Mouse (Mus musculus): ENCODE data around the gene Tbc1d19. TPM values are rescaled to one million over a fixed set of nuclear protein-coding genes. Genes with fewer than 3 reads are reported as not detected.

Tbc1d19 gene
- 52.9 and 57.0 TPM in 2 replicates for polyA plus RNA-seq (2016; fragmentation: Nextera tagmentation; extraction: Ambion mirVana)

- H3K4me3 ChIP-seq: peak within 1 kb of the TSS; percentile 83
- H3K27ac ChIP-seq (replicated peaks): peak within 1 kb of the TSS; percentile 88
- peaks cover 20% of the 10 kb centered on the region for H3K4me1 ChIP-seq
- H3K27me3 ChIP-seq (ENCODE audit: low read depth, poor library complexity, severe bottlenecking): no peaks in the 10 kb centered on the region
- WGBS: 8% methylated on average over 36 of the region's 36 CpGs
- peak; percentile 91 for DNase-seq (ENCODE audit: low spot score)
- H3K9me3 ChIP-seq (replicated peaks): no peaks in the 10 kb centered on the region
- H3K36me3 ChIP-seq: no peaks in the 10 kb centered on the region
These were observed at the start of gene Tbc1d19 for GRCm38 (mm10) chr5:53809115-53809991. TSS of gene Tbc1d19 (plus strand) at chr5:53809606.

- Histone ChIP-seq H3K4me1 (no peaks in the 10 kb centered on the region), H3K27ac (replicated peaks) (no peak overlapping the region), H3K27me3 (ENCODE audit: low read depth, poor library complexity, severe bottlenecking) (no peaks in the 10 kb centered on the region), H3K4me3 (no peak overlapping the region), H3K36me3 (no peaks in the 10 kb centered on the region), H3K9me3 (replicated peaks) (no peaks in the 10 kb centered on the region)
- DNase-seq (ENCODE audit: low spot score): no peak
- 85% methylated on average over 4 of the region's 4 CpGs for WGBS
These were observed 49.5 kb upstream of the Tbc1d19 start for GRCm38 (mm10) chr5:53759912-53760311.

DNA sequence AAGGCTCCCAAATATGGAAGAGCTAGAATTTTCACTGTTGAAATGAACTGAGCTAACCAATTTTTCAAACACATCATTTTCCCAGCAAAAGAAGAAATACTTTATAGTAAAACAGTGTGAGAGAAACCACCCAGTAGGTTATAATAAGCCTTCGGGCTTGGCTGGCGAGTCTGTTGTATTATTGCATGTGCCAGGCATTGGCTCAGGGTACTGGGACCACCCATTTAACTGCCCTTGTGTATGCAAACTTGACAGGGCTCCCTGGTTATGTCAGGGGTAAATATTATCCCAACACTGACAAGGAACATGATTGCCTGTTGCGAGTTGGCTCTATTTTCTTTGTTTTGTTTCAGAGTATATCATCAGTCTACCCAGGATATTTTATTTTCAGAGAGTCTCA lies 48.5 kb upstream of the Tbc1d19 start:
- Histone ChIP-seq H3K9me3 (replicated peaks) (no peaks in the 10 kb centered on the region), H3K36me3 (no peaks in the 10 kb centered on the region), H3K4me1 (no peaks in the 10 kb centered on the region), H3K27ac (replicated peaks) (no peak overlapping the region), H3K27me3 (ENCODE audit: low read depth, poor library complexity, severe bottlenecking) (no peaks in the 10 kb centered on the region), H3K4me3 (no peak overlapping the region)
- WGBS: 96% methylated on average over 3 of the region's 3 CpGs
- no peak for DNase-seq (ENCODE audit: low spot score)

DNA sequence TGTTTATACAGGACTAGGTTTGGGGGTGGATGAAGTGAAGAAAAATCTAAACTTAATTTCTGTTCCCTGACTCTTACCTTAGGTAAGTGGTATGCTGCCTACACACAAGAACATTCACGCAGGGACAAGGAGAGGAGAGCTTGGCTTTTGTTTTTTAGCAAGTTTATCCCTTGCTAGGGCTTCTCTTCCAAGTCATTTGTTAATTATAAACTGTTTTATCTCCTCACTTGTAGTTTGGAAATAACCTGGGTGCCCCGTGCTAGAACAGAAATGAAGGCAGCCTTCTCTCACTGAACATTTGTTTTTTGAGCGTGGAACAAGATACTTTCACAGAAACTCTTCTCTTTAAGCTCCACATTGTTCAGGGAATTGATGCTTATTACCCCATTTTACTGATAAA lies 48.1 kb upstream of the Tbc1d19 start:
- no peaks in the 10 kb centered on the region for H3K27me3 ChIP-seq (ENCODE audit: low read depth, poor library complexity, severe bottlenecking)

GRCm38 (mm10) chr5:53784818-53785520 lies 24.4 kb upstream of the Tbc1d19 start:
- Histone ChIP-seq H3K9me3 (replicated peaks) (no peaks in the 10 kb centered on the region), H3K27me3 (ENCODE audit: low read depth, poor library complexity, severe bottlenecking) (no peaks in the 10 kb centered on the region), H3K27ac (replicated peaks) (no peak overlapping the region), H3K4me1 (no peaks in the 10 kb centered on the region), H3K36me3 (no peaks in the 10 kb centered on the region), H3K4me3 (no peak overlapping the region)
- DNase-seq (ENCODE audit: low spot score): no peak
- WGBS: 76% methylated on average over 12 of the region's 12 CpGs

More for the DNA sequence above, 48.1 kb upstream of the Tbc1d19 start:
- Histone ChIP-seq H3K27ac (replicated peaks) (no peak overlapping the region), H3K36me3 (no peaks in the 10 kb centered on the region), H3K4me1 (no peaks in the 10 kb centered on the region), H3K4me3 (no peak overlapping the region), H3K9me3 (replicated peaks) (no peaks in the 10 kb centered on the region)
- no peak for DNase-seq (ENCODE audit: low spot score)
- WGBS: 90% methylated on average over 3 of the region's 3 CpGs

DNA sequence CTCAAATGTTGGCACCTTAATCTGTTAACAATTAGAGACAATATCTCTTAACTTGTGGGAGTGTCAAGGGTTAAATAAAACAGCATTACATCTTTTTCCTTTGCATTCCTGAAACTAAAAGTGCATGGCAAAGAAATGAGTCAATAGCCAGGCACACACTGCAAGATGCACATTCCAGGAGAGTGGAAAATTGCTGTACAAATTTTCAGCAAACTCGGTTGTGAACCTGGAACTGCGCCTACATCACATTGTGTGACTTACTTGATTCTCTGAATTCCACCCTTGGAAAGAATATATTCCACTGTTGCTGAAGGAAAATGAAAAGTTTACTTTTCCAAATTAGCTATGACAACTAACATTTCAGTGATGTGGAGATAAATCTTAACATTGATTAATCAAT lies 8.0 kb upstream of the Tbc1d19 start:
- Histone ChIP-seq H3K27me3 (ENCODE audit: low read depth, poor library complexity, severe bottlenecking) (no peaks in the 10 kb centered on the region), H3K9me3 (replicated peaks) (no peaks in the 10 kb centered on the region)

DNA sequence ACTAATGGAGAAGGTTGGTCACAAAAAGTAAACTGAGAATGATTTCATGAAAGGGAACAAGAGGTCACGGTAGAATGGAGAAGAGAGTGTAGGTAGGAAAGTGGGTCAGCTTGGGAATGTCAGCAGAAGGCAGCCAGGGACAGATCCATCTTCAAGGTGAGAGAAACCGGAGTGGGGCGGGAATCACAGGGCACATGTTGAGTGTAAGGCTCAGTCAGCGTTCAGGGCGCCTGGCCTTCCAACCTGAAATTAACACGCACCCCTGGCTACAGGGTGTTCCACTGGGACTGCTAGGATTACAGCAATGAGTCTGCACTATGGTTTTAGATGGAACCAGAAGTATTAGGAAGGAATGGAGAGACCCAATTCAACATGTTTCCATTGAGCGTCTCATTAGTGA lies 10.3 kb downstream of the Tbc1d19 start:
- no peaks in the 10 kb centered on the region for H3K36me3 ChIP-seq
- no peaks in the 10 kb centered on the region for H3K4me1 ChIP-seq
- H3K27ac ChIP-seq (replicated peaks): no peak overlapping the region
- H3K27me3 ChIP-seq (ENCODE audit: low read depth, poor library complexity, severe bottlenecking): no peaks in the 10 kb centered on the region
- 96% methylated on average over 7 of the region's 7 CpGs for WGBS
- no peak overlapping the region for H3K4me3 ChIP-seq
- no peaks in the 10 kb centered on the region for H3K9me3 ChIP-seq (replicated peaks)
- DNase-seq (ENCODE audit: low spot score): no peak

More for the DNA sequence above, 8.0 kb upstream of the Tbc1d19 start:
- no peaks in the 10 kb centered on the region for H3K36me3 ChIP-seq
- WGBS: 82% methylated on average over 2 of the region's 2 CpGs
- H3K4me1 ChIP-seq: no peaks in the 10 kb centered on the region
- DNase-seq (ENCODE audit: low spot score): no peak
- no peak overlapping the region for H3K27ac ChIP-seq (replicated peaks)
- H3K4me3 ChIP-seq: no peak overlapping the region

DNA sequence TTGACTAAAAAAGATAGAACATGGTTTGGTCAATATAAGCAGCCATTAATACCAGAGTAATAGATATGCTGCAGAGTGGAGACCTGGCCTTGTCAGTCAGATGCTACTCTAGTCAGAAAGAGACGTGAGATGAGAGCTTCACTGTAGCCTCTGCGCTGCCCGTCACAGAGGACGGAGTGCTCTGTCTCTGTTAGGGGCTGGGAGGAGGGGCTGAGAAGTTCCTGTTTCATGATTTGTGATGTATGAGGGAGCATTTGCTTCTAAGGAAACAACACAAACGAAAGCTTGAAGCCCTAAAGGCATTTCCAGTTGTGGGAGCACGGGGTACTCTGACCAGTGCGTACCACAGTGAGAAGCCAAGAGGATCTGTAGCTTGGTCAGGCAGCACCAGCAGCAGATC lies 16.5 kb downstream of the Tbc1d19 start:
- Histone ChIP-seq H3K9me3 (replicated peaks) (no peaks in the 10 kb centered on the region), H3K27ac (replicated peaks) (no peak overlapping the region), H3K36me3 (peaks cover 10% of the 10 kb centered on the region), H3K4me1 (no peaks in the 10 kb centered on the region), H3K4me3 (no peak overlapping the region), H3K27me3 (ENCODE audit: low read depth, poor library complexity, severe bottlenecking) (no peaks in the 10 kb centered on the region)
- WGBS: 83% methylated on average over 7 of the region's 7 CpGs
- no peak for DNase-seq (ENCODE audit: low spot score)

DNA sequence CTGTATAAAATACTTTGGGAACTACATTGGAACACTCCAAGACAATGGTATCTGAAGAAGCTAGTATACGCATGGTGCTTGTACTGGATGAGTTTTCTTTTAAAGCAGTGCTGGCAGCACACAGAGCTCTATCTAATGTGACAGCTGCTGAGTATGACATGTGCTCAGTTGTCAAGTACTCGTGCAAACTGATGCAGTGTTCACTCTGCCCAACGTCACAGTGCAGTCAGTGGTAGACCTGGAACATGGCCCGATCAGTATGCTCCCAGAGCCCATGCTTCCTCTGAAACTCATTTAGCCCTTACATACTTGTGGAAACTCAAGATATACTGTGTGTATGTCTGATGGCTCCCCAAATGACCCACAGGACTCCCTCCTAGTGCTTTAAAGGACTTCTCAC lies 25.1 kb downstream of the Tbc1d19 start:
- Histone ChIP-seq H3K36me3 (peaks cover 25% of the 10 kb centered on the region), H3K4me1 (no peaks in the 10 kb centered on the region), H3K4me3 (no peak overlapping the region), H3K27me3 (ENCODE audit: low read depth, poor library complexity, severe bottlenecking) (no peaks in the 10 kb centered on the region), H3K9me3 (replicated peaks) (no peaks in the 10 kb centered on the region), H3K27ac (replicated peaks) (no peak overlapping the region)
- no peak for DNase-seq (ENCODE audit: low spot score)
- WGBS: 95% methylated on average over 4 of the region's 4 CpGs

DNA sequence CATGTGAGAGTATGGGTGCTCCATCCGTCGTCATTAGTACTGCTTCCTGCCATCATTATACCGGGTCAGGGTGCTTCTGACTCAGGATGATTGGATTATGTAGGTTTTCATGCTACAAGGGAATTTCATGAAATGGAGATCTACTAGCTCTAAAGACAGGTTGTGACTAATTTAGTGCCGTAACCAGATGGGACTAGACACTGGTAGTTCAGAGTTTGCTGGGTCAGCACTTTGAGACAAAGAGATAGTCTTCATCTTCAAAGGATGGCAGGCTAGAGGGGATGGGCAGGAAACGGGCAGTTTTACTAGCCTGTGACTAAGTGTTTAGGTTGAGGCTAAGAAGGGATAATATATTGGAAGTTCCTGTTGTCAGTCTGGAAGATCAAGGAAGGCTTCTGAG lies 31.9 kb downstream of the Tbc1d19 start:
- Histone ChIP-seq H3K27me3 (ENCODE audit: low read depth, poor library complexity, severe bottlenecking) (no peaks in the 10 kb centered on the region), H3K4me1 (no peaks in the 10 kb centered on the region), H3K36me3 (peaks cover 21% of the 10 kb centered on the region), H3K4me3 (no peak overlapping the region), H3K27ac (replicated peaks) (no peak overlapping the region), H3K9me3 (replicated peaks) (no peaks in the 10 kb centered on the region)
- DNase-seq (ENCODE audit: low spot score): no peak
- 90% methylated on average over 5 of the region's 5 CpGs for WGBS

- no peak overlapping the region for H3K4me3 ChIP-seq
- H3K4me1 ChIP-seq: no peaks in the 10 kb centered on the region
- WGBS: 90% methylated on average over 2 of the region's 2 CpGs
- H3K36me3 ChIP-seq: peaks cover 22% of the 10 kb centered on the region
- no peak for DNase-seq (ENCODE audit: low spot score)
- H3K9me3 ChIP-seq (replicated peaks): no peaks in the 10 kb centered on the region
- no peaks in the 10 kb centered on the region for H3K27me3 ChIP-seq (ENCODE audit: low read depth, poor library complexity, severe bottlenecking)
- H3K27ac ChIP-seq (replicated peaks): no peak overlapping the region
These were observed 39.0 kb downstream of the Tbc1d19 start for GRCm38 (mm10) chr5:53848294-53848942.

DNA sequence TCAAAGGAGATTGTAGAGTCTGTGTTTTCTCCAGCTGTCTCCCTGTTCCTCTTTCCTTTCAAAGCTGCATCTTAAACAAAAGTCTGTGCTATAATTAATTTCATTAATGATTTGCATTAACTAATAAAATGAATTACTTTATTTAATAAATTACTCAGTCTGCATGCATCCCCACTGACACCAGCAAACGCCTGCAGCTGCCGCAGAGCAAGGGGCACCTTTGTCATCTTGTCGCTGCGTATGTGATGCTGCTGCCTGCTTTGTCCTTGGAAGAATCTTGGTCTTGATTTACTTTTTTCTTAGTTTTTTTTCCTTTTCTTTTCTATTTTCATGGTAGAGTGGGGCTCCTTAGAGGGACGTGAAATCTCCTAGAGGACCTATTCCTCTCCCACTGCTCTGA lies 43.2 kb downstream of the Tbc1d19 start:
- Histone ChIP-seq H3K4me1 (no peaks in the 10 kb centered on the region), H3K9me3 (replicated peaks) (no peaks in the 10 kb centered on the region), H3K27ac (replicated peaks) (no peak overlapping the region), H3K36me3 (peaks cover 19% of the 10 kb centered on the region), H3K27me3 (ENCODE audit: low read depth, poor library complexity, severe bottlenecking) (no peaks in the 10 kb centered on the region), H3K4me3 (no peak overlapping the region)
- no peak for DNase-seq (ENCODE audit: low spot score)
- 91% methylated on average over 5 of the region's 5 CpGs for WGBS

DNA sequence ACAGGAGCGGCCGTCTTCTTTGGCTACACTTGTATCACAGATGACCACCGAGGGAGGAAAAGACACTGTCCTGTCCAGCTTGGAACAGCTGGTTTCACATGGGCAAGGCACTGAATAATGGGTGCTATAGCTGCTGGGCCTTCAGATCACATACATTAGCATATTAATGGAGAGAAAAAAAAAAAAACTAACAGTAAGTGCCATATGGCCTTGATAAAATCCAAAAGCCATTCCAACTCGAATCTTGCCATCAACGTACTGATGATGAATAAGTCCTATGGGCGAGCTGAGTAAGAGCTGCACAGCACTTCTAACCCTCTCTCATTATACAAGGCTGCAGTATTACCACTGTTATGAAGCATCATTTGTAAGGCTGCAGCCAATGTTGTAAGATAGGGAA lies 45.2 kb downstream of the Tbc1d19 start:
- WGBS: 89% methylated on average over 6 of the region's 6 CpGs
- no peak overlapping the region for H3K27ac ChIP-seq (replicated peaks)

More for the DNA sequence above, 45.2 kb downstream of the Tbc1d19 start:
- Histone ChIP-seq H3K4me1 (no peaks in the 10 kb centered on the region), H3K4me3 (no peak overlapping the region), H3K36me3 (peaks cover 21% of the 10 kb centered on the region), H3K9me3 (replicated peaks) (no peaks in the 10 kb centered on the region), H3K27me3 (ENCODE audit: low read depth, poor library complexity, severe bottlenecking) (no peaks in the 10 kb centered on the region)
- DNase-seq (ENCODE audit: low spot score): no peak
